Mouse (Mus musculus): ENCODE results near the gene Agbl1. TPM values are rescaled to one million over a fixed set of nuclear protein-coding genes. Genes with fewer than 3 reads are reported as not detected.
"Not testable (repeated sequence)": the region's sequence is repeated elsewhere in the genome, so short reads cannot be mapped to it uniquely, and the experiment has no call there.

The Agbl1 gene
- 0.06 and 0.11 TPM in 2 replicates for polyA plus RNA-seq (2015; fragmentation: Nextera tagmentation; extraction: Ambion mirVana)

- H3K27me3 ChIP-seq = no peaks in the 10 kb centered on the region
- no peak within 1 kb of the TSS for H3K4me3 ChIP-seq
- no peak within 1 kb of the TSS for H3K9ac ChIP-seq
- no peaks in the 10 kb centered on the region for H3K36me3 ChIP-seq
- H3K4me1 ChIP-seq = no peaks in the 10 kb centered on the region
- no peak within 1 kb of the TSS for H3K27ac ChIP-seq
- H3K9me3 ChIP-seq = no peaks in the 10 kb centered on the region
- H3K4me2 ChIP-seq (replicated peaks) = no peak within 1 kb of the TSS
- WGBS = 31% methylated on average over 7 of the region's 7 CpGs
- ATAC-seq (ENCODE audit: low FRiP score, low read depth) = peak; percentile 36; the same call in 1 of the 2 replicates
Observed at GRCm38 (mm10) chr7:76229311-76229937, at the start of gene Agbl1. Agbl1 (plus strand) TSS chr7:76229887.

- no peaks in the 10 kb centered on the region for H3K36me3 ChIP-seq
- ATAC-seq (ENCODE audit: low FRiP score, low read depth) = no peak
- no peak overlapping the region for H3K4me3 ChIP-seq
- H3K4me2 ChIP-seq (replicated peaks) = peak overlapping the region; percentile 23; the same call in 1 of the 2 replicates
- no peak overlapping the region for H3K27ac ChIP-seq
- H3K9ac ChIP-seq = no peak overlapping the region
- H3K27me3 ChIP-seq = no peaks in the 10 kb centered on the region
- H3K4me1 ChIP-seq = no peaks in the 10 kb centered on the region
- WGBS = 38% methylated on average over 7 of the region's 7 CpGs
- no peaks in the 10 kb centered on the region for H3K9me3 ChIP-seq
Observed at GRCm38 (mm10) chr7:76185005-76185658, 44.6 kb upstream of the Agbl1 start.

- Histone ChIP-seq H3K9me3 (no peaks in the 10 kb centered on the region), H3K4me1 (no peaks in the 10 kb centered on the region), H3K9ac (no peak overlapping the region), H3K27ac (no peak overlapping the region), H3K4me3 (no peak overlapping the region), H3K36me3 (no peaks in the 10 kb centered on the region), H3K4me2 (replicated peaks) (peak overlapping the region; percentile 23; the same call in 1 of the 2 replicates), H3K27me3 (no peaks in the 10 kb centered on the region)
- ATAC-seq (ENCODE audit: low FRiP score, low read depth) = no peak
- WGBS = 28% methylated on average over 6 of the region's 6 CpGs
Observed at GRCm38 (mm10) chr7:76185681-76186121, 44.0 kb upstream of the Agbl1 start.

GRCm38 (mm10) chr7:76218546-76218945 lies 11.1 kb upstream of the Agbl1 start:
- 60% methylated on average over 4 of the region's 4 CpGs for WGBS
- Histone ChIP-seq H3K4me1 (no peaks in the 10 kb centered on the region), H3K36me3 (no peaks in the 10 kb centered on the region), H3K4me3 (no peak overlapping the region), H3K27me3 (no peaks in the 10 kb centered on the region), H3K9ac (no peak overlapping the region), H3K4me2 (replicated peaks) (no peak overlapping the region), H3K9me3 (no peaks in the 10 kb centered on the region), H3K27ac (no peak overlapping the region)
- ATAC-seq (ENCODE audit: low FRiP score, low read depth) = no peak

GRCm38 (mm10) chr7:76219797-76220469 lies 9.8 kb upstream of the Agbl1 start:
- no peaks in the 10 kb centered on the region for H3K27me3 ChIP-seq
- no peak for ATAC-seq (ENCODE audit: low FRiP score, low read depth)
- H3K27ac ChIP-seq = no peak overlapping the region
- no peaks in the 10 kb centered on the region for H3K4me1 ChIP-seq
- H3K36me3 ChIP-seq = no peaks in the 10 kb centered on the region
- WGBS = 74% methylated on average over 7 of the region's 7 CpGs
- H3K9ac ChIP-seq = no peak overlapping the region
- H3K9me3 ChIP-seq = no peaks in the 10 kb centered on the region
- H3K4me3 ChIP-seq = no peak overlapping the region
- no peak overlapping the region for H3K4me2 ChIP-seq (replicated peaks)

- Histone ChIP-seq H3K4me3 (no peak overlapping the region), H3K27ac (no peak overlapping the region), H3K27me3 (no peaks in the 10 kb centered on the region), H3K36me3 (no peaks in the 10 kb centered on the region), H3K4me2 (replicated peaks) (no peak overlapping the region), H3K9me3 (no peaks in the 10 kb centered on the region), H3K9ac (no peak overlapping the region), H3K4me1 (no peaks in the 10 kb centered on the region)
- WGBS = 81% methylated on average over 2 of the region's 2 CpGs
- no peak for ATAC-seq (ENCODE audit: low FRiP score, low read depth)
Observed at GRCm38 (mm10) chr7:76222691-76223090, 7.0 kb upstream of the Agbl1 start.

- 5% methylated on average over 2 of the region's 2 CpGs for WGBS
- no peaks in the 10 kb centered on the region for H3K36me3 ChIP-seq
- no peak overlapping the region for H3K9ac ChIP-seq
- H3K4me2 ChIP-seq (replicated peaks) = no peak overlapping the region
- no peak overlapping the region for H3K27ac ChIP-seq
- no peak for ATAC-seq (ENCODE audit: low FRiP score, low read depth)
- no peaks in the 10 kb centered on the region for H3K27me3 ChIP-seq
- H3K4me3 ChIP-seq = no peak overlapping the region
- no peaks in the 10 kb centered on the region for H3K9me3 ChIP-seq
- H3K4me1 ChIP-seq = no peaks in the 10 kb centered on the region
Observed at GRCm38 (mm10) chr7:76228881-76229280, 806 bp upstream of the Agbl1 start.

- Histone ChIP-seq H3K36me3 (no peaks in the 10 kb centered on the region), H3K9me3 (no peaks in the 10 kb centered on the region), H3K4me2 (replicated peaks) (no peak overlapping the region), H3K9ac (no peak overlapping the region), H3K4me1 (no peaks in the 10 kb centered on the region), H3K27ac (no peak overlapping the region), H3K4me3 (no peak overlapping the region), H3K27me3 (no peaks in the 10 kb centered on the region)
- ATAC-seq (ENCODE audit: low FRiP score, low read depth) = no peak
- WGBS = 61% methylated on average over 2 of the region's 2 CpGs
Observed at GRCm38 (mm10) chr7:76234321-76234720, 4.6 kb downstream of the Agbl1 start.

GRCm38 (mm10) chr7:76237497-76237896 lies 7.8 kb downstream of the Agbl1 start:
- Histone ChIP-seq H3K4me1 (no peaks in the 10 kb centered on the region), H3K9me3 (no peaks in the 10 kb centered on the region), H3K36me3 (no peaks in the 10 kb centered on the region), H3K4me2 (replicated peaks) (no peak overlapping the region), H3K4me3 (no peak overlapping the region), H3K27ac (no peak overlapping the region), H3K27me3 (no peaks in the 10 kb centered on the region), H3K9ac (no peak overlapping the region)
- no peak for ATAC-seq (ENCODE audit: low FRiP score, low read depth)
- 83% methylated on average over 4 of the region's 4 CpGs for WGBS

GRCm38 (mm10) chr7:76244839-76245238 lies 15.2 kb downstream of the Agbl1 start:
- H3K9ac ChIP-seq; H3K4me1 ChIP-seq; H3K4me3 ChIP-seq; H3K27ac ChIP-seq; ATAC-seq (ENCODE audit: low FRiP score, low read depth); H3K4me2 ChIP-seq (replicated peaks); H3K9me3 ChIP-seq; H3K36me3 ChIP-seq; H3K27me3 ChIP-seq: not testable (repeated sequence)
- WGBS = 95% methylated on average over 18 of the region's 18 CpGs

GRCm38 (mm10) chr7:76275061-76275460 lies 45.4 kb downstream of the Agbl1 start:
- Histone ChIP-seq H3K4me1 (no peaks in the 10 kb centered on the region), H3K27me3 (no peaks in the 10 kb centered on the region), H3K36me3 (no peaks in the 10 kb centered on the region), H3K4me2 (replicated peaks) (no peak overlapping the region), H3K27ac (no peak overlapping the region), H3K9ac (no peak overlapping the region), H3K9me3 (no peaks in the 10 kb centered on the region), H3K4me3 (no peak overlapping the region)
- ATAC-seq (ENCODE audit: low FRiP score, low read depth) = no peak

GRCm38 (mm10) chr7:76282831-76283230 lies 53.1 kb downstream of the Agbl1 start:
- Histone ChIP-seq H3K9ac (no peak overlapping the region), H3K27me3 (no peaks in the 10 kb centered on the region), H3K36me3 (no peaks in the 10 kb centered on the region), H3K4me3 (no peak overlapping the region), H3K9me3 (no peaks in the 10 kb centered on the region), H3K4me2 (replicated peaks) (no peak overlapping the region), H3K4me1 (no peaks in the 10 kb centered on the region), H3K27ac (no peak overlapping the region)
- no peak for ATAC-seq (ENCODE audit: low FRiP score, low read depth)
- 43% methylated on average over 2 of the region's 2 CpGs for WGBS

Data from limb, embryonic 13.5 days (tissue).